In the genomic region with DNA sequence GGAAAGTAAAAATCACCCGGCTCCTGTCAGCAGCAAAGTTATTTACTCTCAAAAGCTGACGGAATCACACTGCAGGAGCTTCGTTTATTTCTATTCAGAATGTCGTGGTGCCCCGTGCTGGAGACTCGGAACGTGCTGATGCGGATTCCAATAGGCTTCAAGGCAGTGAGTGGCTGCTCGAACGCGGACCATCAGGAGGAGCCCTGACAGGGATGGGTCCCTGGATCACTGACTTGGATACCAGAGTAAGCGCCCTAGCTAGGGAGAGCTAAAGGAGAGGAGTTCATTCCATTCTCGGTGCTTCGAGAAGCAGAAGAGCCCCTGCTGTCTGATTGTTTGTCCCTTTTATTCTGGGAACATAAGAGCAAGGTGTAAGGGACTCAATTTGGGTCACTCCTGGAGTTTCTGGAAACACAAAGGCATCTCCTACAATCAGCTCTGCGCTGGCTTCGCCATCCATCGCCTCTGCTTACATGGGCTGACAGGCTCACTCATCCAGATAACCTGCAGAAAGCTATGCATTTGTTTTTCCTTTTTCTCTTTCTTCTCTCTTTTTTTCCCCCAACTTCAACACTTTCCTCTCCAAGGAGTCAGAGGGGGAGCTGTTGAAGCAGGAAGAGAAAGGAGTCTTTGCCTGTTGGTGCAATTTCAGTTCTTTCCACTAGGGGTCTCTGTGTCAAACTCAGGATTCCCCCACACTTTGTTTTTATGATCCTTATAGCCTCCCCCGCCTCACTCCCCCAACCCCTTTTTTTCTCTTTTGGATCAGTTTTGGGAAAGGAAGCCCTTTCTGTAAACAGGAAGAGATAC, we compare ENCODE assay signal across 7 mouse cellular contexts.
DNase-seq lines count a peak whose midpoint lies in the region; ATAC-seq and TF ChIP-seq lines count a peak whose summit lies in the region.

No protein-coding gene starts in this region.

- TF ChIP-seq EP300 in ES-Bruce4 (IDR thresholded peaks at IDR 0.05; ENCODE audit: insufficient read depth, low read depth, low read length): no peak

- no peaks in the 10 kb centered on the region for H3K27me3 ChIP-seq in ES-Bruce4 (ENCODE audit: control insufficient read depth, insufficient read depth, low read length, poor library complexity, severe bottlenecking)
- no peaks in the 10 kb centered on the region for H3K27me3 ChIP-seq in heart, embryonic 11.5 days (ENCODE audit: control insufficient read depth, insufficient read depth, low read length)
- H3K27me3 ChIP-seq in stomach, embryonic 15.5 days (replicated peaks): no peaks in the 10 kb centered on the region

- DNase-seq in 416B (ENCODE audit: low read depth): peak; percentile 8
- DNase-seq in kidney, adult 8-10 months: peak; percentile 9 to 13
- DNase-seq in lung, postnatal 14 days: peak; percentile 46

- no peaks in the 10 kb centered on the region for H3K36me3 ChIP-seq in ES-Bruce4 (ENCODE audit: control insufficient read depth, insufficient read depth, low read length, poor library complexity, severe bottlenecking)
- H3K36me3 ChIP-seq in heart, embryonic 11.5 days (ENCODE audit: control insufficient read depth, insufficient read depth, low read length): no peaks in the 10 kb centered on the region
- H3K36me3 ChIP-seq in stomach, embryonic 15.5 days: no peaks in the 10 kb centered on the region

- TF ChIP-seq CTCF in ES-Bruce4 (IDR thresholded peaks at IDR 0.05; ENCODE audit: low read depth, low read length): peak; percentile 10

- peak overlapping the region; percentile 51 for H3K4me2 ChIP-seq in heart, embryonic 11.5 days
- peak overlapping the region; percentile 44 for H3K4me2 ChIP-seq in stomach, embryonic 15.5 days

- H3K9me3 ChIP-seq in ES-Bruce4 (replicated peaks; ENCODE audit: control insufficient read depth, insufficient read depth, low read length, poor library complexity, severe bottlenecking): no peaks in the 10 kb centered on the region
- H3K9me3 ChIP-seq in heart, embryonic 11.5 days (replicated peaks; ENCODE audit: control insufficient read depth, low read length): no peaks in the 10 kb centered on the region
- no peaks in the 10 kb centered on the region for H3K9me3 ChIP-seq in stomach, embryonic 15.5 days

- no peak overlapping the region for H3K9ac ChIP-seq in ES-Bruce4 (ENCODE audit: low read depth, poor library complexity, severe bottlenecking)
- H3K9ac ChIP-seq in heart, embryonic 11.5 days (ENCODE audit: low read depth, low read length): peak overlapping the region; percentile 2; the same call in 1 of the 2 replicates
- no peak overlapping the region for H3K9ac ChIP-seq in stomach, embryonic 15.5 days

- no peak overlapping the region for H3K4me3 ChIP-seq in ES-Bruce4 (ENCODE audit: low read depth, low read length)
- H3K4me3 ChIP-seq in heart, embryonic 11.5 days (ENCODE audit: low read depth, low read length): peak overlapping the region; percentile 13; the same call in 1 of the 2 replicates
- H3K4me3 ChIP-seq in stomach, embryonic 15.5 days (replicated peaks): no peak overlapping the region

- H3K27ac ChIP-seq in ES-Bruce4 (ENCODE audit: insufficient read depth, low read length): no peak overlapping the region
- H3K27ac ChIP-seq in heart, embryonic 11.5 days (ENCODE audit: low read depth, low read length): no peak overlapping the region
- H3K27ac ChIP-seq in stomach, embryonic 15.5 days: no peak overlapping the region

- no peak for TF ChIP-seq POLR2A in ES-Bruce4 (IDR thresholded peaks at IDR 0.05; ENCODE audit: insufficient read depth, low read length)

- ATAC-seq in common myeloid progenitor, adult 5-6 weeks (replicated peaks; ENCODE audit: low read depth, poor library complexity, severe bottlenecking): peak; percentile 79
- no peak; the same call in 1 of the 2 replicates for ATAC-seq in heart, embryonic 11.5 days (replicated peaks; ENCODE audit: insufficient number of reproducible peaks, low FRiP score, low TSS enrichment)
- no peak for ATAC-seq in stomach, embryonic 15.5 days (ENCODE audit: insufficient read depth, low FRiP score, low read depth)

- H3K4me1 ChIP-seq in ES-Bruce4 (ENCODE audit: control insufficient read depth, insufficient read depth, low read length): peaks cover 3% of the 10 kb centered on the region
- 0 out of 2 replicates have a peak, but pooled peaks cover 2% of the 10 kb centered on the region for H3K4me1 ChIP-seq in heart, embryonic 11.5 days (ENCODE audit: control insufficient read depth, insufficient read depth, low read length)
- 0 out of 2 replicates have a peak, but pooled peaks cover 5% of the 10 kb centered on the region for H3K4me1 ChIP-seq in stomach, embryonic 15.5 days

- WGBS in heart, embryonic 11.5 days (ENCODE audit: insufficient replicate concordance): 14% methylated on average over 18 of the region's 18 CpGs
- 14% methylated on average over 18 of the region's 18 CpGs for WGBS in stomach, embryonic 15.5 days
